ENCODE assay signal across 14 mouse cellular contexts in genomic region chr9:63241241-63241640, GRCm38 (mm10).
DNase-seq lines count a peak whose midpoint lies in the region; ATAC-seq lines count a peak whose summit lies in the region.
"Had no signal": no experiment of that assay in that cellular context is flagged by ENCODE, and none has a peak within 500 bp of the region (broad histone marks: within the 10 kb centered on the region; RNA-seq: fewer than 3 reads in every experiment).

No protein-coding gene starts in this region.

- 39% methylated on average over 8 of the region's 8 CpGs for WGBS in hindbrain, embryonic 14.5 days
- WGBS in hindbrain, embryonic 16.5 days: 39% methylated on average over 8 of the region's 8 CpGs
- 45% methylated on average over 8 of the region's 8 CpGs for WGBS in midbrain, embryonic 14.5 days
- 69% methylated on average over 8 of the region's 8 CpGs for WGBS in midbrain, embryonic 11.5 days

- H3K9ac ChIP-seq in hindbrain, embryonic 14.5 days: no peak overlapping the region
- no peak overlapping the region for H3K9ac ChIP-seq in hindbrain, embryonic 16.5 days (ENCODE audit: low read depth, low read length)
- no peak overlapping the region for H3K9ac ChIP-seq in midbrain, embryonic 14.5 days (replicated peaks; ENCODE audit: low read length)
- H3K9ac ChIP-seq in midbrain, embryonic 11.5 days (ENCODE audit: low read length): no peak overlapping the region
- H3K9ac ChIP-seq: embryonic facial prominence, embryonic 13.5 days; midbrain, embryonic 12.5 days had no signal

- no peaks in the 10 kb centered on the region; the same call in 1 of the 2 replicates for H3K36me3 ChIP-seq in hindbrain, embryonic 14.5 days (replicated peaks; ENCODE audit: control insufficient read depth, insufficient read depth)
- H3K36me3 ChIP-seq in hindbrain, embryonic 16.5 days (ENCODE audit: control insufficient read depth, insufficient read depth, low read length): no peaks in the 10 kb centered on the region
- no peaks in the 10 kb centered on the region for H3K36me3 ChIP-seq in midbrain, embryonic 14.5 days (ENCODE audit: control insufficient read depth, insufficient read depth, low read length)
- no peaks in the 10 kb centered on the region; the same call in 1 of the 2 replicates for H3K36me3 ChIP-seq in midbrain, embryonic 11.5 days (ENCODE audit: control insufficient read depth, insufficient read depth, low read length)

- no peak overlapping the region for H3K4me2 ChIP-seq in hindbrain, embryonic 14.5 days (replicated peaks)
- no peak overlapping the region for H3K4me2 ChIP-seq in hindbrain, embryonic 16.5 days (ENCODE audit: low read length)
- no peak overlapping the region for H3K4me2 ChIP-seq in midbrain, embryonic 14.5 days (ENCODE audit: low read length)
- no peak overlapping the region for H3K4me2 ChIP-seq in midbrain, embryonic 11.5 days
- H3K4me2 ChIP-seq: embryonic facial prominence, embryonic 13.5 days; midbrain, embryonic 12.5 days had no signal

- no peaks in the 10 kb centered on the region for H3K27me3 ChIP-seq in hindbrain, embryonic 14.5 days (ENCODE audit: control insufficient read depth, insufficient read depth, low read length)
- no peaks in the 10 kb centered on the region for H3K27me3 ChIP-seq in hindbrain, embryonic 16.5 days (replicated peaks; ENCODE audit: control insufficient read depth, insufficient read depth, low read length)
- H3K27me3 ChIP-seq in midbrain, embryonic 14.5 days (ENCODE audit: control insufficient read depth, insufficient read depth, low read length): no peaks in the 10 kb centered on the region
- no peaks in the 10 kb centered on the region for H3K27me3 ChIP-seq in midbrain, embryonic 11.5 days (ENCODE audit: control insufficient read depth, insufficient read depth, low read length)
- H3K27me3 ChIP-seq: embryonic facial prominence, embryonic 13.5 days; Patski had no signal

- H3K4me1 ChIP-seq in hindbrain, embryonic 14.5 days (replicated peaks; ENCODE audit: control insufficient read depth, insufficient read depth, low read length): peaks cover 22% of the 10 kb centered on the region
- H3K4me1 ChIP-seq in hindbrain, embryonic 16.5 days (ENCODE audit: control insufficient read depth, insufficient read depth, low read depth, low read length): peaks cover 10% of the 10 kb centered on the region
- H3K4me1 ChIP-seq in midbrain, embryonic 14.5 days (ENCODE audit: control insufficient read depth, insufficient read depth, low read length): peaks cover 11% of the 10 kb centered on the region; the same call in 1 of the 2 replicates
- no peaks in the 10 kb centered on the region for H3K4me1 ChIP-seq in midbrain, embryonic 11.5 days (ENCODE audit: control insufficient read depth, insufficient read depth, low read length)
- H3K4me1 ChIP-seq: embryonic facial prominence, embryonic 13.5 days had no signal

- no peak overlapping the region for H3K4me3 ChIP-seq in hindbrain, embryonic 14.5 days (replicated peaks; ENCODE audit: low read length)
- no peak overlapping the region for H3K4me3 ChIP-seq in hindbrain, embryonic 16.5 days (ENCODE audit: low read length)
- H3K4me3 ChIP-seq in midbrain, embryonic 14.5 days (replicated peaks; ENCODE audit: low read depth, low read length): no peak overlapping the region
- no peak overlapping the region for H3K4me3 ChIP-seq in midbrain, embryonic 11.5 days (ENCODE audit: low read depth, low read length)
- H3K4me3 ChIP-seq: embryonic facial prominence, embryonic 13.5 days; midbrain, embryonic 12.5 days had no signal

- H3K27ac ChIP-seq in hindbrain, embryonic 14.5 days: peak overlapping the region; percentile 36; the same call in 1 of the 2 replicates
- no peak overlapping the region for H3K27ac ChIP-seq in hindbrain, embryonic 16.5 days (ENCODE audit: low read depth, low read length)
- no peak overlapping the region for H3K27ac ChIP-seq in midbrain, embryonic 14.5 days (replicated peaks; ENCODE audit: low read depth, low read length)
- H3K27ac ChIP-seq in midbrain, embryonic 11.5 days (ENCODE audit: low read depth, low read length): no peak overlapping the region
- H3K27ac ChIP-seq: embryonic facial prominence, embryonic 13.5 days; midbrain, embryonic 12.5 days; stomach, postnatal 0 days had no signal

- peak; percentile 31 for DNase-seq in adrenal gland, postnatal 14 days
- DNase-seq in adrenal gland, postnatal 36 days: no peak
- DNase-seq in hindbrain, embryonic 14.5 days (ENCODE audit: low spot score): no peak
- peak; percentile 37 for DNase-seq in midbrain, embryonic 14.5 days
- DNase-seq in midbrain, embryonic 11.5 days (ENCODE audit: low spot score, missing footprints): no peak
- DNase-seq in mesoderm, embryonic 11.5 days (ENCODE audit: low read depth, low spot score): peak; percentile 44
- no peak for DNase-seq in left cerebral cortex, adult 11 months (ENCODE audit: low spot score)
- DNase-seq: layer of hippocampus, adult 9-11 months; thymus, postnatal 4 days had no signal

- no peak for ATAC-seq in hindbrain, embryonic 14.5 days (ENCODE audit: low FRiP score)
- no peak for ATAC-seq in hindbrain, embryonic 16.5 days
- ATAC-seq in midbrain, embryonic 14.5 days (ENCODE audit: low FRiP score, low TSS enrichment): no peak
- no peak for ATAC-seq in midbrain, embryonic 11.5 days (ENCODE audit: low FRiP score)
- ATAC-seq: Patski had no signal

- H3K9me3 ChIP-seq in hindbrain, embryonic 14.5 days (ENCODE audit: control insufficient read depth, low read length): no peaks in the 10 kb centered on the region
- H3K9me3 ChIP-seq in hindbrain, embryonic 16.5 days (ENCODE audit: control insufficient read depth, low read length): no peaks in the 10 kb centered on the region
- no peaks in the 10 kb centered on the region for H3K9me3 ChIP-seq in midbrain, embryonic 14.5 days (ENCODE audit: control insufficient read depth, low read length)
- no peaks in the 10 kb centered on the region for H3K9me3 ChIP-seq in midbrain, embryonic 11.5 days (ENCODE audit: control insufficient read depth, low read length)
- H3K9me3 ChIP-seq: embryonic facial prominence, embryonic 13.5 days; midbrain, embryonic 12.5 days had no signal

Comparison
In these comparisons a context has a peak if more than half of its experiments do, and no peak if none do; other contexts are left out.
1. DNase-seq: peak in adrenal gland, postnatal 14 days (single experiment), midbrain, embryonic 14.5 days (single experiment) and mesoderm, embryonic 11.5 days (single experiment); none in adrenal gland, postnatal 36 days (0 of 2), hindbrain, embryonic 14.5 days (single experiment), midbrain, embryonic 11.5 days (single experiment) and left cerebral cortex, adult 11 months (single experiment).